Mouse (Mus musculus) heart, postnatal 0 days (tissue): Measurements from ENCODE around the gene St6galnac1. TPM values are rescaled to one million over a fixed set of nuclear protein-coding genes. Genes with fewer than 3 reads are reported as not detected.
A peak's percentile ranks its signal among the peaks of the same experiment; 100 is the strongest.

Experiments used
- ATAC-seq: fragments of 200-750 bp; cut with Nextera tagmentation; 2 replicates; pipeline ENCODE4 v1.8.0; 2017; ENCODE audit warnings: low read depth, moderate number of reproducible peaks, moderate library complexity; ENCODE audit not compliant: insufficient read depth
- DNase-seq: peaks from one replicate; pipeline ENCODE4 v3.0.0-alpha.2; 2016; ENCODE audit warnings: low spot score
- H3K27ac ChIP-seq: fragments of 300-500 bp; sonication (generic); 2 replicates; pipeline ENCODE4 v1.5.1; 2014; ENCODE audit warnings: low read depth, mild to moderate bottlenecking
- H3K27me3 ChIP-seq: fragments of 300-500 bp; sonication (generic); 2 replicates; pipeline ENCODE4 v1.6.1; 2014; ENCODE audit warnings: low read length, mixed read lengths; ENCODE audit not compliant: control insufficient read depth, insufficient read depth
- H3K36me3 ChIP-seq: fragments of 300-500 bp; sonication (generic); replicated peaks from 2 replicates; pipeline ENCODE4 v1.6.1; 2014; ENCODE audit warnings: low read length, mixed read lengths; ENCODE audit not compliant: control insufficient read depth, insufficient read depth
- H3K4me1 ChIP-seq: fragments of 300-500 bp; sonication (generic); 2 replicates; pipeline ENCODE4 v1.6.1; 2014; ENCODE audit warnings: antibody characterized with exemption; ENCODE audit not compliant: control insufficient read depth, insufficient read depth
- H3K4me2 ChIP-seq: fragments of 300-500 bp; sonication (generic); 2 replicates; pipeline ENCODE4 v1.6.1; 2014; ENCODE audit warnings: low read depth, mild to moderate bottlenecking, low read length, moderate library complexity
- H3K4me3 ChIP-seq: fragments of 300-500 bp; sonication (generic); 2 replicates; pipeline ENCODE4 v1.5.1; 2014; ENCODE audit warnings: low read depth, low read length
- H3K9ac ChIP-seq: fragments of 300-500 bp; sonication (generic); replicated peaks from 2 replicates; pipeline ENCODE4 v1.6.1; 2014; ENCODE audit warnings: low read depth, low read length, mixed read lengths
- H3K9me3 ChIP-seq: fragments of 300-500 bp; sonication (generic); replicated peaks from 2 replicates; pipeline ENCODE4 v1.6.1; 2016; ENCODE audit warnings: low read length; ENCODE audit not compliant: control insufficient read depth
- CTCF ChIP-seq: IDR thresholded peaks from 2 replicates; pipeline ENCODE4 v1.5.1; 2016; ENCODE audit warnings: antibody characterized with exemption, control low read depth, low read depth
- EP300 ChIP-seq: IDR thresholded peaks from 2 replicates; pipeline ENCODE4 v1.6.1; 2016; ENCODE audit warnings: antibody characterized with exemption, low read depth
- WGBS: fragments of 180-500 bp; shearing (Covaris S2); extraction: QIAGEN DNeasy Blood & Tissue Kit; methylation state at CpG from one replicate; pipeline ENCODE4 v1.1.7; 2014; 5-methylcytosine and 5-hydroxymethylcytosine counted together
- polyA plus RNA-seq: library from polyadenylated mRNA; unstranded; fragments of >200 nt; fragmentation: Nextera tagmentation; extraction: Ambion mirVana; gene quantifications from 2 replicates; pipeline ENCODE4 v1.2.1, GENCODE M21; 2015
- total RNA-seq: library from RNA; depleted of rRNA; stranded (reverse); fragments of >200 nt; gene quantifications from 2 replicates; pipeline ENCODE4 v1.2.3, GENCODE M21; 2014; ENCODE audit warnings: low replicate concordance

The St6galnac1 gene
- total and polyA plus RNA-seq, 2 experiments from 2014 or later, result not detected

GRCm38 (mm10) chr11:116810983-116811901 is 35.9 kb upstream of the St6galnac1 start:
- WGBS, result 18% methylated on average over 31 of the region's 32 CpGs
- Histone ChIP-seq H3K36me3 (0 out of 2 replicates have a peak, but pooled peaks cover 4% of the 10 kb centered on the region), H3K9ac (0 out of 2 replicates have a peak overlapping the region, but pooled peaks have one; percentile 29), H3K4me3 (peak overlapping the region; percentile 42), H3K27ac (peak overlapping the region; percentile 53), H3K27me3 (no peaks in the 10 kb centered on the region), H3K4me1 (peaks cover 33% of the 10 kb centered on the region), H3K4me2 (peak overlapping the region; percentile 72), H3K9me3 (no peaks in the 10 kb centered on the region)
- no peak for TF ChIP-seq EP300
- no peak for TF ChIP-seq CTCF
- DNase-seq (peak; percentile 74), ATAC-seq (peak; percentile 69)

GRCm38 (mm10) chr11:116810528-116810927 is 35.2 kb upstream of the St6galnac1 start:
- H3K4me2 ChIP-seq, result no peak overlapping the region
- no peak overlapping the region for H3K9ac ChIP-seq
- peaks cover 33% of the 10 kb centered on the region for H3K4me1 ChIP-seq
- TF ChIP-seq CTCF, result no peak
- 84% methylated on average over 11 of the region's 11 CpGs for WGBS
- H3K4me3 ChIP-seq, result no peak overlapping the region
- H3K27me3 ChIP-seq, result no peaks in the 10 kb centered on the region
- H3K36me3 ChIP-seq, result 0 out of 2 replicates have a peak, but pooled peaks cover 4% of the 10 kb centered on the region
- no peak for DNase-seq
- no peak overlapping the region for H3K27ac ChIP-seq
- no peaks in the 10 kb centered on the region for H3K9me3 ChIP-seq
- no peak for ATAC-seq

- Histone ChIP-seq H3K27ac (no peak overlapping the region), H3K4me1 (peaks cover 28% of the 10 kb centered on the region), H3K27me3 (no peaks in the 10 kb centered on the region), H3K9me3 (no peaks in the 10 kb centered on the region), H3K4me2 (no peak overlapping the region), H3K4me3 (no peak overlapping the region), H3K9ac (no peak overlapping the region), H3K36me3 (0 out of 2 replicates have a peak, but pooled peaks cover 4% of the 10 kb centered on the region)
- DNase-seq, result no peak
- WGBS, result 77% methylated on average over 8 of the region's 8 CpGs
- no peak for TF ChIP-seq EP300
- TF ChIP-seq CTCF, result no peak
- ATAC-seq, result no peak
Measured at GRCm38 (mm10) chr11:116809520-116809919, 34.2 kb upstream of the St6galnac1 start.

- H3K4me1 ChIP-seq, result peaks cover 22% of the 10 kb centered on the region
- WGBS, result 78% methylated on average over 11 of the region's 11 CpGs
- no peaks in the 10 kb centered on the region for H3K9me3 ChIP-seq
- H3K9ac ChIP-seq, result no peak overlapping the region
- H3K27ac ChIP-seq, result no peak overlapping the region
- no peak for DNase-seq
- H3K4me3 ChIP-seq, result no peak overlapping the region
- H3K27me3 ChIP-seq, result no peaks in the 10 kb centered on the region
- no peak for ATAC-seq
- TF ChIP-seq EP300 (no peak), CTCF (no peak)
- H3K36me3 ChIP-seq, result 0 out of 2 replicates have a peak, but pooled peaks cover 4% of the 10 kb centered on the region
- no peak overlapping the region for H3K4me2 ChIP-seq
Measured at GRCm38 (mm10) chr11:116808811-116809395, 33.6 kb upstream of the St6galnac1 start.

- Histone ChIP-seq H3K36me3 (0 out of 2 replicates have a peak, but pooled peaks cover 4% of the 10 kb centered on the region), H3K4me2 (no peak overlapping the region), H3K9me3 (no peaks in the 10 kb centered on the region), H3K4me3 (no peak overlapping the region), H3K27me3 (no peaks in the 10 kb centered on the region), H3K27ac (peak overlapping the region; percentile 66), H3K4me1 (peaks cover 14% of the 10 kb centered on the region), H3K9ac (no peak overlapping the region)
- DNase-seq, result peak; percentile 84
- WGBS, result 21% methylated on average over 7 of the region's 7 CpGs
- TF ChIP-seq CTCF (peak; percentile 97), EP300 (no peak)
- peak; percentile 38 for ATAC-seq
Measured at GRCm38 (mm10) chr11:116807938-116808606, 32.8 kb upstream of the St6galnac1 start.
